Mouse (Mus musculus) adrenal gland, adult 8-10 months (tissue): ENCODE measurements at regions not wholly inside any gene's neighbourhood (a gene's known extent, or its start where the extent isn't known, plus 50 kb on each side); places are given as distances from the start of the nearest gene placed in this dataset.

Experiments
- DNase-seq: peaks from one replicate; pipeline ENCODE4 v3.0.0; 2022

DNA sequence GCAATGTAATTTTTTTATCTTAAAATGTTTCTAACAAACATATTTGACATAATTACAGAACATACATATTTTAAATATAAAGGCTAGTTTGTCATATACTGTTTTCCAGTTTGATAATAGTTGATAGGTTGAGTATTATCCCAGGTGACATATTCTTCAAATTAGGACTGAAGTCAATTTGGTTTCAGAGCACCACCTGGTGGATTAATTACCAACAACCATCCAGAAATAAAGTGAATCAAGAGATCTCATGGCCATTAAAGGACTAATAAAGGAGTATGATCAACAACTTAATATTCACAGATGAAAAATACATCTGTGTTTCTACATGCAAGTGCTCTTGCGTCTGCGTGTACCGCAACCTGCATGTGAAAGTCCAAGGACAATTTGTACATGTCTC is 50.3 kb upstream of the Nmu start:
- no peak for DNase-seq

DNA sequence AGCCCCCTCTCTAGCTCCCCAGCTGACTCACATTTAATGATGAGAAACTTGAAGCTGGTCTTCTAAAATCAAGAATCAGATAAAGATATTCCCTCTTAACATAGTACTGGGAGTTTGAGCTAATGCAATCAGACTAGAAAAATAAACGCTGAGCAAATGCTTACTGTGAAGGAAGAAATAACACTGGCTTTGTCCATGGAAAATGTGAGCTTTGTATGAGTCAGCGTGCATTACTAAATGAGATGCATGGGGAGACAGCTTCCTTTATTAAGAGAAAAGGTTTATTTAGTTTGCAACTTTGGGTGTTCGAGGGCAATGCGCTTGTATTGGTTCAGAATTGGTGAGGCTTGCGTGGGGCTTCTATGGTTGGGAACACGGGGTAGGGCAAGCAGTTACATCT is 52.7 kb upstream of the Nmu start:
- DNase-seq, result no peak

DNA sequence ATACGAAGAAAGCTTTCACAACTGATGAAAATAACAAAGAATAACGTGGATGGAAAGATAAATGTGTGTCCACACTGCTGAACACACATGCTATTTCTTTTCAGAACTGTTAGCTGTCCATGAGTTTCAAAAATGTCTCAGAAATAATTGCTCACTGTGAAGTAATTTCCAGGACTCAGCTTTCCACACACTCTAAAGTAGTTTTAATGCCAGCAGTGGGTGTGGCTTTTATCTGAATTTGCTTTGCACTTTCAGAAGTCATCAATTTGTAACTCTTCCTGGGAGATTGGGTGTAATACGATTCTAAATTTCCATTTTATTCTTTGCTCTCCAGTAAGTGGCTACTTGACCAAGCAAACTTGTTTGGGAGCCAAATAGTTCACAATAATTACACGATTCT is 53.5 kb upstream of the Nmu start:
- no peak for DNase-seq

DNA sequence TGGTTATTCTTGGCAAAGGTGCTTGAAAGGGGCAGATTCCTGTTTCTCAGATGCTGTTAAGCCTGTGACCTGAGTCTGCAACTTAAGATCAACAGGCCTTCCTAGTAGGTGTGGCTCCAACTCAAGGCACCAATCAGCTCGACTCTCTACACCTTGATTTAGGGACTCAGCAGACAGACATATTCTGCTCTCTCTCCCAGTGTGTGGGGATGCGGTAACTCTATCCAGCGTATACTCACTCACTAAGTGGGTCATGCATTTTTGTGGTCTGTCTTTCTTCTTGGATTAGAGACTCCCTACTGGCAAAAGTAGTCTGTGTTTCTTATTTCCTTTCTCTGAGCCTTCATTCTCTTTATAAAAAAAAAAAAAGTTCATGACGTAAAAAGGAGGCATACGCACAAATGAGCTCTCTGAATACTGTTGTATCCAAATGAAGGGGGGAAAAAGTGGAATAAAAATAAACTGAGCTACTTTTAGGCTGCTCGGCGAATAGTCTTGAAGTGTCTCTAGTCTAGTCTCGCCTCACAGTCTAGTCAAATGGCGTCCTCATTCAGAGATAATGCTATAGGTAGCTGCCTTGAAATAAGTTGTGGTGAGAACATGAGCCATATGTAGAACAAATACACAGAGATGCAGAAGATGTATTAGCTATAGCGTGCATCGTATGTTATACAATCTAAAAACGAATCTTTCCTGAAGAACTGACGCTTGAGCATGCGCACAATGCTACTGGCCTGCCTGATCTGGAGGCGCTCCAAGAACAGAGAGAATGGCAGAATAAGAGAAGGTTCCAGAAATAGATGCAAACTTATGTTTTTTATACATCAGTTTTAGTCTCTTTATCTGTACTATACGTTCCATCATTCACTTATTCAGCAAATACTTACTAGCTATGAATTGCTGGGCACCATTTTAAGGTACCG is 55.6 kb upstream of the Nmu start:
- no peak for DNase-seq

DNA sequence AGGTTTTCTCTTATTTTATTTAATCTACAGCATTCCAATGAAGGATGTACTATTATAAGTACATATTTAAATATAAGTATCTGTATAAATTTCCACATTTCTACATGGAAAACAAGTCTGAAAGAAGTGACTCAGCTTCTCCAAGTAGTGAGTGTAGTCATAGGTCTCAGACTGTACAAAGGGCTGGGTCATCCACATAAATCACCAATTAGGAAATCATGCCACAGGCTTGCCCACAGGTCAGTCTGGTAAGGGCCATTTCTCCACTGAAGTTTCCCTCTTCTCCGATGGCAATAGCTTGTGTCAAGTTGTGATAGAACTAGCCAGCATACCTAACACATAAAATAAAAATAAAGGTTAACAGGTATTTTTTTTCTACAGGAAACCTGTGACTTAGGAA is 56.3 kb upstream of the Nmu start:
- DNase-seq, result peak; percentile 21

DNA sequence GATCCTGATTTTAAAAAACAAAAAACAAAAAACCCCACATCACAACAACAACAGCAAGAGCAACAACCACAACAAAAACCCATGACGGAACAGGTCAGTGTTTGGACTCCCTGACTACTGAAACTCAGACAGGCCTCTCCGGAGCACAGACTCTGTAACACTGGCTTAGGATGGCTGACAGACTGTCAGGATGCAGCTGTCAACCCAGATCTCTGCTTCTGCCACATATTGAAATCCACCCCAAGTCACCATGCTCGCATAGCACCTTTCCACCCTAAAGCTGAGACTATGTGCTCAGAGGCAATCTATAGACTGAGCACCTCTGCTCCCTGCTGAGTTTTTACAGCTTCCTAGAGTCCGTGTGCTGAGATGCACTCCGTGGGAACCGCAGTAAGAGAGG is 57.0 kb upstream of the Nmu start:
- DNase-seq, result no peak

DNA sequence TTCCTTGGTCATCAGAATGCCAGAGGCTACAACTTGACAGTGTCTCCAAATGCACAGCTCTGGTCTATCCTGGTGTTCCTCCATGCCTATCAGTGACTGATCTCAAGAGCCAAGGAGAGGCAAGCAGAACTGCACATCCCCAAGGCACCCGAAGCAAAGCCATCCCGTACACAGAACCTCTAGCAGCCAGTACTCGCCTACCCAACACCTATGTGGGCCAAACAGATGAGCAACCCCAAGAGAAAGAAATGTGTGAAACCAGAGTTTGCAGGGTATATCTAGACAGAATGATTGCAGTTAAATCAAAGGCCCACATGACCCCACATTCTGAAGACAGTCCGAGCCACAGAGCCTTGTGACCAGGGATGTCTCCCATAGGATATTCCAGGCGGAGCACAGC is 60.0 kb upstream of the Nmu start:
- no peak for DNase-seq

DNA sequence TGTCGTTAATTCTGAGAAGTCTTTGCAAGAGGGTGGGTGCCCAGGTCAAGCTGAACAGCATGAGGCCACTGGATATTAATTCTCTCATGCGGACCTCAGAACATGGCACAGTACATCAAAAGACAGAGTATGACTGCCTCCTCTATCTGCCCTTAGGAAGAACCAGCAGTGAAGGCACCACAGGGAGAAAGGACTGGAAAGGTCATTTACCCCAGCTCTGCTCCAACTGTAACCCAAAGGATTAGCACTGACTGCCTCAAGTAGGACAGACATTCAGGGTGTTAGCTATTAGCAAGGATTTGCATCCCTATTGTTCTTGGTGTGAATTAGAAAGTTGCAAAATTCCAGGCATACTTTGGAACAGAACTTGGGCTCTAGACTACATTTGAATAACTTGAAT is 58.2 kb upstream of the Gm7271 start:
- no peak for DNase-seq

DNA sequence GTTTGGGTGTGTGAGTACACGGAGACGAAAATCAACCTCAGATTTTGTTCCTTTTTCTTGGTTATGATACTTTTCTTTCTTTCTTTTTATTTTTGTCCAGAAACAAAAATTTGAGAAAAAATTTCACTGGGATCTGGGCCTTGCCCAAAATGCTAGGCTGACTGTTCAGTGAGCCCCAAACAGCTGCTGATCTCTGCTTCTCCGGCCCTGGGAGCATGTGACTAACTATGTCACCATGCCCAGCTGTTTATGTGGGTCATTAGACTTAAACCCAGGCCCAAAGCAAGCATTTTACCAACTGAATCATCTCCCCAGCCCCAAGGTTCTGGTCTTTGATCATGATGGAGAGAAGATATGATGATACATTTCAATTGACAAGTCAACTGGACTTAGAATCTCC is 56.3 kb upstream of the Gm7271 start:
- no peak for DNase-seq

DNA sequence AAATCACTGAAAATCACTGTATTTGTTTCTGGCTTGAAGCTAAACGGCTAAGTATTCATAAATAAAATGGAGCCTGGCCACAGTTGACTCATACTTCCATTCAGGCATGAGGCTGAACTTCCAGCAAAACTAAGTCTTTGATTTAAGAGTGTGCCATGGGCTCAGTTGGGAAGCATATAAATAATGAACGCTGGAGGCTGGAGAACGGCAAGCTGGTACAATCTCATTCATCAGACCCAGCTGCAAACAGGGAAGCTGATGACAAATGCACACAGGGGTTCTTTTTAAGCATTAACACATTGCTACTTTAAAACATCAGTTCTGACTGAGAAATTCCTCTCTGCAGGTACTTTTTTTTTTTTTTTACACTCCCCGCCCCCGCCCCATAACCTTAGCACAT is 54.4 kb upstream of the Gm7271 start:
- no peak for DNase-seq

DNA sequence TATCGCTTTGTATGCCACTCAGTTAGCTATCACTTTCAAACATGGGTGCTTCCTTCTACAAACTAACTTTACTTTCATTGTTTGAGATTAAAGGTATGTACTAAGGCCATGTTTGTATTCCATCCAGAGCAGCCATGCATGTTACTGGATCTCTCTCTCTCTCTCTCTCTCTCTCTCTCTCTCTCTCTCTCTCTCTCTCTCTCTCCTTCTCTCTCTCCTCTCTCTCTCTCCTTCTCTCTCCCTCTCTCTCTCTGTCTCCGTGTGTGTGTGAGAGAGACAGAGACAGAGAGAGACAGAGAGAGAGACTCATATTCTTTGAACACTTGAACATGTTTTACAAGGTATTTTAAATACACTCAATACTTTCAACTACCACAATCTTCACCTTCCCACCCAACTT is 50.2 kb upstream of the Gm7271 start:
- no peak for DNase-seq
